Mouse (Mus musculus): ENCODE measurements around the gene Timm8b.
A peak's percentile ranks its signal among the peaks of the same experiment; 100 is the strongest.

Timm8b gene

GRCm38 (mm10) chr9:50603189-50603997 is at the start of gene Timm8b, which contains the start of gene Sdhd:
TSS of gene Timm8b (plus strand) at chr9:50603910.
TSS of gene Sdhd (minus strand) at chr9:50603812.
- peak; percentile 96 for DNase-seq (ENCODE audit: low read depth, low spot score)

- DNase-seq (ENCODE audit: low read depth, low spot score): peak; percentile 23
Measured at GRCm38 (mm10) chr9:50554241-50555093, 49.2 kb upstream of the Timm8b start, which contains the start of gene Il18. TSS of gene Il18 (plus strand) at chr9:50554827.

DNA sequence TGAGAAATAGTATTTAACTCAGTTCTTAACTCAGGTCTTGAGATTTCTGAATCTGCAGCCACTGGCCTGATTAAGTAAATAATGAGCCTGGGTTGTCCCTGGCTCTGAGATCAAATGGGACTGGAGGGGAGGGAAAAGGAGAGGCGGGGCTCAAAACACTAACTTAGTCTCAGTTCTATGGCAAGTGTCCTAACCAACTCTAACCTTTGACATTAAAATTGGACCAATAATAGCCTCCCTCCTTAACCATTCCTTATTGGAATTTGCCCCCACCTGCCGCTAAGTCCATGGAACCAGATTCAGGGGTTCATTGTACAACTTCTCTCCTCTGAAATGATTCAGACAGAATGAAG is 48.6 kb upstream of the Timm8b start, which contains the start of gene Bco2:
TSS of gene Bco2 (minus strand) at position 88 of the 353 bp plus-strand sequence.
- no peak for DNase-seq (ENCODE audit: low read depth, low spot score)

GRCm38 (mm10) chr9:50561145-50561917 is 42.4 kb upstream of the Timm8b start, which contains the start of gene Tex12:
TSS of gene Tex12 (minus strand) at chr9:50561325.
- DNase-seq (ENCODE audit: low read depth, low spot score): no peak

- DNase-seq (ENCODE audit: low read depth, low spot score): no peak
Measured at GRCm38 (mm10) chr9:50561918-50562360, 41.8 kb upstream of the Timm8b start.

DNA sequence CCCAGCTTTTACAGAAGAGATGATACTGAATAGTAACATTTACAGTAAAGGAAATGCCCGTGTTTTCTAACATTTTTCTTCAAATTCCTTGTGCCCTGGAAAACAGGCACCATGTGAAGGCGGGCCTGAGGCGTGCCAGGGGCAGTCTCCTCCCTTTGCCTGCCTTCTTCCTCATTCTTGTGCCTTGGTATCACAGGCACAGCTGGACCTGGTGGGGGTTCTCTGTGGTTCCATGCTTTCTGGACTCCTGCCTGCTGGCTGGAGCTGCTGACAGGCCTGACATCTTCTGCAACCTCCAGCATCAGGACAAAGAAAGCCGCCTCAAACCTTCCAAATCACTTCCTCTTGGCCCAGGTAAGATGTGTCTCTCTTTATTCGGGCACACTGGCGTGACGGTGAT is 38.5 kb upstream of the Timm8b start:
- DNase-seq (ENCODE audit: low read depth, low spot score): no peak

DNA sequence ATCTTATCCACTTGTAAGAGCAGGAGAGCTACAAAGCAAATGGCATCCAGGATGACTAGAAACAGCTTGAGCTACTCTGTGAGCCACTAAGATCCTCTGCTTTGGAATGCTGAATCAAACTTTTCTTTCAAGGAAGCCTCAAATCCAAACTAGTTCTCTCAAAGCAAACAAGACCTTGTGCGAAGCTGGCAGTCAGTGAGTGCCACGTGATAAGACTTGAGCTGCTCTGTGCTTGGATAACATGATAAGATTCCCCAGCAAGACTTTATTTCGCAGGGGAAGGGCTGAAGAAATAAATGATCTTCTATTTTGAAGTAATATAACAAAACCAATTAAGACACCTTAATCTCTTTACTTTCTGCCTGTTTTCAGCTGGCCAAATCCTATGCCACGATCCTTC is 37.8 kb upstream of the Timm8b start:
- DNase-seq (ENCODE audit: low read depth, low spot score): no peak

- DNase-seq (ENCODE audit: low read depth, low spot score): no peak
Measured at GRCm38 (mm10) chr9:50567372-50567771, 36.3 kb upstream of the Timm8b start.

- no peak for DNase-seq (ENCODE audit: low read depth, low spot score)
Measured at GRCm38 (mm10) chr9:50567881-50568280, 35.8 kb upstream of the Timm8b start.

DNA sequence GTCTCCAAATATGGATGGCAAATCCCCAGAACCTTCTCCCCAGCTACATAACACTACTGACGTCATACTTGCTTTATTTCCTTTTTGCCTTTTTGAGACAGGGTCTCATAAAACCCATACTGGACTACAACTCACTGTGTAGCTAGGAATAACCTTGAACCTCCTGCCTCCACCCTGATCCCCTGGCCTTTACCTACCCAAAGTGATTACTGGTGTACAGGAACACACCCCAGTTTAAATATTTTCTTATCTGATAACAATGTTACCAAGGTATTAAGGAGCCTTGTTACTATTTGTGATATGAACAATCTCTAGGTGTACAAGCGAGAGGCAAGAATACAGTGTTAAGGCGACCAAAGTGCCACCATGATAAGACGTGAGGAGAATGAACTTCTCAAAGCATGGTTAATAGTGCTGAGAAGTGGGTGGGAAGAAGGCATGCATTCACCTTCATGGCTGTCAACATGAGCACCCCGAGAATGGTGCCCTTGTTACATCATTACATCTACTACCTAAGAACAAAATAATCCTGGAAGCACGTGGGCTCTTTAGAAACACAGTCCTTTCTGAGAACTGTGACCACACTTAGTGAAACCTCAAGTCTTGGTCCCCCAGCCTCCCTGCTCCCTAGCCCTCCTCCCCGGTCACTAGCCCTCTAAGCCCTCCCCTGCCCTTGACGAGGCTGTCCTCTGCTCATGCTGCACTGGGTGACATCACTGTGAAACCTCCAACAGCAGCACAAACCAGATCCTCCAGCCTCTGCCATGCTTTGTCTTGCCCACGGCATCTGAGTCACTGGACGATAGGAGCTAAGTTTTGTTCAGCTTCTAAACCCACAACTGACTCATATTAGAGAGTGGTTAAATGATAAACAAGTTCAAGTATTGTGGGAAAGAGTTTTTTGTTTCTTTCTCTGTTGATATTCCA is 33.8 kb upstream of the Timm8b start:
- no peak for DNase-seq (ENCODE audit: low read depth, low spot score)

- DNase-seq (ENCODE audit: low read depth, low spot score): no peak
Measured at GRCm38 (mm10) chr9:50580370-50580769, 23.3 kb upstream of the Timm8b start.

DNA sequence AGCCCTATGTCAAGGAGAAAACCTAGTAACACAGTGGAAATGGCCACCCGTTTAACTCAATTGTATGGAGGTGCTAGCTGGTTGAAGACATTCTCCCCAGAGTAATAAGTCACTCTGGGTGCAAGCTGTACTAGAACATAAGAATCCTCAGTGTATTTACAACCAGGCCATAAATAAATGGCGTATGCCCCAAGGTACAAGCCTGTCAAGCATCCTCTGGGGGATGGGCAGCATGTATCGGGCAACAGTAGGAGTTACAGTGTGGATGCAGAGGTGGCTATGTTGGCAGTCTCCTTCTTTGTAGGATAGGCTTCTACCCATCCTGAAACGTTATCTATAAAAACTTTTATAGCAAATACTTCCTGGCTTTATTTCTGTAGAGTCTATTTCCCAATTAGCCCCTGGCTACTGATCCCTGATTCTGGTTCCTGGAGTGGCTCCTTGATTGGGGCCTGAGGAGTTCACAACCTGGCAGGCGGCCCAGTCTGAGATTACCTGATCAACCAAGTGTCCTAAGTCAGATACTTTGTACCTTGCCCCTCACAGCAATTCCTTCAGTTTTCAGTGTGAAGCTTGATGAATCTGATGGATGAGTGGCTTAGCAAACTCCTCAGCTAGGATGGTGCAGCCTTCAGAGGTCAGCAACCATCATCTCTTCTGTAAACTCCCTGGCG is 18.4 kb upstream of the Timm8b start:
- no peak for DNase-seq (ENCODE audit: low read depth, low spot score)

DNA sequence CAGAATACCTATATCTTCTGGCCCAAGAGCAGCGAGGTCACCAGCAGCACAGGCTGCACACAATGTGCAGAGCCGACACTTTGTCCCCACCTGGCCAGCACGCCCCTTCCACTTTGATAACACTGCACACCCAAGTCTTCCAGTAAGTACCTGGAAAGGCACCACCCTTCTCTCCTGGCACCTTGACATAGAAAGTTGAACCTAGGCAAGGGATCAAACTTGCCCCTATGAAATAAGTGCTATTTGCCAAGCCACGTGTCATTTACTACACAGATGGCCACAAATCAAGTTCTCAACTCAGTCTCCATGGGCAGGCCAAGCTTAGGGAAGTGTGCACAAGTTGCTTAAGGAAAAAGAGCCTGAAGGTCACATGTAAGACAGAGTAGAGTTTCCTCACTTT is 16.8 kb upstream of the Timm8b start:
- no peak for DNase-seq (ENCODE audit: low read depth, low spot score)

GRCm38 (mm10) chr9:50590856-50591518 is 12.7 kb upstream of the Timm8b start:
- DNase-seq (ENCODE audit: low read depth, low spot score): no peak

DNA sequence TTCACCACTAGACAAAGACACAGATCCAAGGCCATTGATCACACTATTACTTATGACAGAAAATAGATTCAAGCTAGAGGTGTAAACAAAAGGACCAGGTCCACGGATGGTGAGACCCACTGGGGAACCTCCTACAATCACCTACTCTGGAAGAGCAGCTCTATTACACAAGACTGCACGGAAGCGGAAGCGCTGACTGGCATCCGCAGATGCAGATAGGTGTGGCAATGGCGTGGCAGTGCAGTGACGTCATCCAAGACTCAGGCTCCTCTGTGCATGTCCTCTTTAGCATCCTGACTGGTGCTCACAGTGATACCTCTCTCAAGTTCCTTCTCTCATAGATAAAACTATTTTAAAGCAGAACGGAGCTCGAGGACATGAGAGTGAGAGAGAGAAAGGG is 10.8 kb upstream of the Timm8b start:
- DNase-seq (ENCODE audit: low read depth, low spot score): no peak

DNA sequence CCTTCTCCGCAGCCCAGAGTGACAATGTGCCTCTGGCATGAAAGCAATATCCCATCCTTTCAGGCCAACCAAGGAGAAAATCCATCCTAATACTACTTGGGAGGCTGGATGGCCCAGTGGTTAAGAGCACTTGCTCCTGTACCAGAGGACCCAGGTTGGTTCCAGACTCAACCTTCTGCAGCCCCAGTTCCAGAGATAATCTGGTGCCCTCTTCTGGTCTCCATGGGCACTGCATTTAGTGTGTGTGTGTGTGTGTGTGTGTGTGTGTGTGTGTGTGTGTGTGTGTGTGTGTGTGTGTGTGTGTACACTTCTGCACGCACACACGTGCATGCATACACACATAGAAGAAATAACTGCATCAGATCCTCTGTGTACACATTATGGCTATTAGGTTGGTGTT is 10.2 kb upstream of the Timm8b start:
- peak; percentile 28 for DNase-seq (ENCODE audit: low read depth, low spot score)

GRCm38 (mm10) chr9:50594794-50595417 is 8.8 kb upstream of the Timm8b start:
- no peak for DNase-seq (ENCODE audit: low read depth, low spot score)

- DNase-seq (ENCODE audit: low read depth, low spot score): no peak
Measured at GRCm38 (mm10) chr9:50596973-50597372, 6.7 kb upstream of the Timm8b start.

GRCm38 (mm10) chr9:50601536-50601935 is 2.2 kb upstream of the Timm8b start:
- DNase-seq (ENCODE audit: low read depth, low spot score): no peak
